Mouse (Mus musculus) cerebellum, adult 9-10 months (tissue): ENCODE measurements at regions not wholly inside any gene's neighbourhood (a gene's known extent, or its start where the extent isn't known, plus 50 kb on each side); places are given as distances from the start of the nearest gene placed in this dataset.

Experiments used
- DNase-seq: peaks from one replicate; pipeline ENCODE4 v3.0.0; 2022

DNA sequence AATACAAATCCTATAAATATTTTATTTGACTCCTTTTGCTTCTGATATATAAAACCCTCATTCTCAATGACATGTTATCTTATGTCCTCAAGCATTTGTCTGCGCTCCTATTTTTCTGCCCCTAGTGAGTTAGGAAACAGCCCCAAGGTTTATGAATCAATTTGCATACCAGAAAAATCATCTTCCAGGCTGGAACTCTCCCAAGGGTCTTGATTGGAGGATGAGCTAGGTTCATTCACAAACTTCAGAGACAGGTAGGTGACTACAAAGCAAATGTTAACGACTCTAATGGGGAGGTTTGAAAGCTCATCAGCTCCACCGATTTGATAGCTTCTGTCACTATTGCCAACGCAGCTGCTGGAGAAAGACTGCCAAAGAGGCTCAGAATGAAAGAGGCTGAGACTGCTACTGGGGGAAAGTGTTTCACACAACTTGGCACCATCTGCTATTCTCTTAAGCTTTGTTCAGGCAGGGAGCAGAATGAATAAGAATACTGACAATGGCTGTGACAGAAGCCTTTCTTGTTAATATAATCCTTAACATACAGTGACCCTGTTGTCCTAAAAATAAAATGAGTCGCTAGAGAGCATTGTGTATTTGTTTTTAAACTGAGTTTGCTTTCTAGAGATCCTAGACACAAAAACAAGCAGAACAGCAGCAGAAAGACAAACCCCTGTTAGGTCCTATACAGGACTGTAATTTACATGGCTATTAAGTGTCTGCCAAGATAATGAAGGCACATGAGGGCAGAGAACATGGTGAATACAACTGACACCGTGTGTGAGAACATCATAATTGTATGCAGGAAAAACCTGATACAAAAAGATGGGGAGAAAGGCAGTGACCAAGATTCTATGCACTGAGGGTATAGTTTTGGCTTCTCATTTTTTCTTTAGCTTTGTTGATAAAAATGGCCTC, 843.4 kb downstream of the Cdh8 start:
- DNase-seq: peak; percentile 6

DNA sequence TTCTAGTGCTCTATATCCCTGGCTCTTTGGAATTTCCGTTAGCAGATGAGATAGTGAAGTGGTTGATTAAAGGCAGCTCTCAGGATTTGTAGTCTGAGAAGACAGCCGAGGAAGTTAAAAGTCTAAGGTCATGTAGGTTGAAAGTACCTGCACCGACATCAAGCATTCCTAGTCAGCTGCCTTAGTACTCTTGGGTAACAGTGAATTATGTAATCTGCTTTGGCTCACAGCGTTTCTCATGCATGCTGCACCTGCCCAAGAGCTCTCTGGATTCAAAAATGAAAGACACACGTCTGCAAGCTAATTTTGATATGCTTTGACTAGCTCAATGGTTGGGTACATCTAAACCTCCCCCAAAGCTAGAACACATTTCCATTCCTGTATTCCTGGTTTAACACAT, 849.6 kb downstream of the Cdh8 start:
- peak; percentile 36 for DNase-seq

DNA sequence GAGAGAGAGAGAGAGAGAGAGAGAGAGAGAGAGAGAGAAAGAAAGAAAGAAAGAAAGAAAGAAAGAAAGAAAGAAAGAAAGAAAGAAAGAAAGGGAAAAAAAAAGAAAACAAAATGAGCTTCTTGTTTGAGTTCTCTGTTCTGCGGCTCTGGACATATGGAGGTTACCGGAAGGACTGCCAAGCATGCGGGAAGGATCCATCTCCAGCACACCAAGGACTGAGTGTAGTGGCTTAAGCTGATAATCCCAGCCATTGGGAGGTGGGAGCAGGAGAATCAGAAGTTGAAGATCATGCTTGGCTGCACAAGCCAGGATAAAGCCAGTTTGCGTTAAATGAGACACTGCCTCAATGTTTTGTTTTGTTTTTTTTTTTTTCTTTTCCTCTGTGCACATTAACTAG, 897.8 kb downstream of the Cdh8 start:
- no peak for DNase-seq

GRCm38 (mm10) chr8:98515246-98515645, 901.0 kb downstream of the Cdh8 start:
- DNase-seq: no peak

DNA sequence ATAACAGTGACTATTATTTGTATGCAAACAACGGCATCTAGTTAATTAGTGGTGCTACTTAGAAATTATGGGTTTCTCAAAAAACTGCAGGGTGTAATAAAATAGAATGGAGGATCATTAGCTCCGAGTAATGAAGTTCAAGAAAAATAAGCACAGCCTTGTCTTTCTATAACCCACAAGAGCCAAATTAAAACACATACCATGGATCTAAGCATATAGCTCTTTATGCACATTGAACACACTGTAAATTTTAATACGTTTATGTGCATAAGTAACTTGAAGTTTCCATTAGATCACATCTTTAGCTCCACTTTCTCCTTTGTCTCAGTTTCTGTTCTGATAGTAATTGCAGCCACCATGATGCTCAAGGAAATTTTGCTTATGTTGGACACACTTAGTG, 919.5 kb downstream of the Cdh8 start:
- no peak for DNase-seq

DNA sequence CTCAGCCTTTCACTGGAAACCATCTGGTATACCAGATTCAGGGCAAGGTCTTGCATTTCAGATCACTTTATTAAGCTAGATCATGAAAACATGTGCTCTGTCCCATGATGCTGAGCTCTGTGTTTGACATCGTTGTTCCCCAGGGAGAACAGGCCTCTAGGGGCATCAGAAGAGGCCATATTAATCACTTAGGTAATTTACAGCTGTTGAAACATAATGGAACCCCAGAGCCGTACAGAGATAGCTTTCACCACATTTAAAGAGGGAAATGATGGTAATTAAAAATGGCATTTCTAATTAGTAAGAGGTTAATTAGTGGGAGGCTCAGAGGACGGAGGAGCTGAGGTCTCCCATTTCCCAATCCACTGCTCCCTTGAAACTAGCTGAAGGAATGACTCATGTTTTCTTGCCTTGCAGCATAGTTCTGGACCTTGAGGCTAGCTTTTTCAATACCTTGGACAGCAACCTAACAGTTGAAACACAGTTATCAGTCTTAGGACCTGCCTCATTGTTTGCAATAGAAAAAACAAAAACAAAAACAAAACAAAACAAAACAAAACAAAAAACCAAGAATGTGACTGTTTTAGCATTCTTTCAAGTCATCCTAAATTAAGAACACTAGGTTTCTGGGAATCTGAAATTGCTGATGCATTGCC, 952.8 kb downstream of the Cdh8 start:
- DNase-seq: no peak

DNA sequence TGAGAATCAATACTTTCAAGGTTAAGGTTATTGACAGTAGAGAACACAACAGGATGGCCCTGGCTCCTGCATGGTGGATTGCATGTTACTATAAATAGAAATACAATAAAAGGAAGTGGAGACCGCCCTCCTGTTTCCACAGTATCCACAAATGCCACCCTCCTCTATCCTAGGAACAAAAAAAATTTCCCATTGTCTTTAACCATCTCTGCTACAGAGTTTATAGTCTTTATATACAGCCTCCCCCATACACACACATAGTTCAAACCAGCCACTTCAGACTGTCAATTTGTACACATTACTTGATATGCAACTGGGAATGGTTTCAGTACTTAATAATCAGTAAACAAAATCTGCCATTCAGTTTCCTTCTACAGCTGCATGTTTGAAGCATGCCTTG, 960.7 kb downstream of the Cdh8 start:
- no peak for DNase-seq
